Mouse (Mus musculus) thymus, adult 2 months (tissue): ENCODE measurements around the gene Anks1b.

ENCODE experiments used
- CTCF ChIP-seq: fragments of 200-500 bp; IDR thresholded peaks from 2 replicates; pipeline ENCODE4 v1.5.1; 2012; ENCODE audit warnings: mild to moderate bottlenecking, control low read depth, low read length, moderate library complexity, borderline replicate concordance; ENCODE audit not compliant: control insufficient read depth, poor library complexity, insufficient read depth; ENCODE audit errors: extremely low read depth
- POLR2A ChIP-seq: fragments of 200-500 bp; IDR thresholded peaks from 2 replicates; pipeline ENCODE4 v1.6.1; 2012; ENCODE audit warnings: mild to moderate bottlenecking, low read length, control low read depth, moderate library complexity; ENCODE audit not compliant: control insufficient read depth, poor library complexity, insufficient read depth; ENCODE audit errors: extremely low read depth

- TF ChIP-seq CTCF (no peak), POLR2A (no peak)
Observed at GRCm38 (mm10) chr10:90144444-90144843, 271.1 kb downstream of the Anks1b start.
